Mouse (Mus musculus) testis, postnatal 14 days (tissue): ENCODE measurements around the gene Garnl3.
"Not testable (repeated sequence)": the region's sequence is repeated elsewhere in the genome, so short reads cannot be mapped to it uniquely, and the experiment has no call there.

ENCODE experiments used
- DNase-seq: peaks from one replicate; pipeline ENCODE4 v3.0.0; 2021; ENCODE audit warnings: low spot score

Gene Garnl3

GRCm38 (mm10) chr2:33154751-33155372, 23.4 kb upstream of the Garnl3 start:
- DNase-seq: peak; percentile 32

GRCm38 (mm10) chr2:33146994-33147393, 15.5 kb upstream of the Garnl3 start:
- DNase-seq: no peak

GRCm38 (mm10) chr2:33143292-33143691, 11.8 kb upstream of the Garnl3 start:
- no peak for DNase-seq

GRCm38 (mm10) chr2:33138491-33138890, 7.0 kb upstream of the Garnl3 start:
- DNase-seq: no peak

- DNase-seq: no peak
These were observed 6.3 kb upstream of the Garnl3 start for GRCm38 (mm10) chr2:33137731-33138130.

- no peak for DNase-seq
These were observed 5.8 kb upstream of the Garnl3 start for GRCm38 (mm10) chr2:33137244-33137643.

- no peak for DNase-seq
These were observed 4.9 kb upstream of the Garnl3 start for GRCm38 (mm10) chr2:33136366-33136765.

GRCm38 (mm10) chr2:33134766-33135490, 3.5 kb upstream of the Garnl3 start:
- no peak for DNase-seq

- DNase-seq: no peak
These were observed 852 bp upstream of the Garnl3 start for GRCm38 (mm10) chr2:33132306-33132705.

- DNase-seq: peak; percentile 99
These were observed 649 bp downstream of the Garnl3 start for GRCm38 (mm10) chr2:33130526-33131483.

GRCm38 (mm10) chr2:33130141-33130525, 1.3 kb downstream of the Garnl3 start:
- DNase-seq: no peak

GRCm38 (mm10) chr2:33129696-33130095, 1.8 kb downstream of the Garnl3 start:
- no peak for DNase-seq

GRCm38 (mm10) chr2:33129005-33129404, 2.4 kb downstream of the Garnl3 start:
- DNase-seq: no peak

GRCm38 (mm10) chr2:33127271-33127670, 4.2 kb downstream of the Garnl3 start:
- no peak for DNase-seq

- DNase-seq: no peak
These were observed 8.6 kb downstream of the Garnl3 start for GRCm38 (mm10) chr2:33122856-33123255.

GRCm38 (mm10) chr2:33100536-33100935, 30.9 kb downstream of the Garnl3 start:
- DNase-seq: no peak

GRCm38 (mm10) chr2:33097326-33097725, 34.1 kb downstream of the Garnl3 start:
- DNase-seq: not testable (repeated sequence)

GRCm38 (mm10) chr2:33095221-33095671, 36.2 kb downstream of the Garnl3 start:
- no peak for DNase-seq

GRCm38 (mm10) chr2:33090620-33091520, 40.6 kb downstream of the Garnl3 start:
- DNase-seq: no peak

GRCm38 (mm10) chr2:33090033-33090400, 41.4 kb downstream of the Garnl3 start:
- DNase-seq: not testable (repeated sequence)

- DNase-seq: no peak
These were observed 42.0 kb downstream of the Garnl3 start for GRCm38 (mm10) chr2:33089356-33090032.
